Mouse (Mus musculus): ENCODE data around the gene Magi1.

The Magi1 gene

DNA sequence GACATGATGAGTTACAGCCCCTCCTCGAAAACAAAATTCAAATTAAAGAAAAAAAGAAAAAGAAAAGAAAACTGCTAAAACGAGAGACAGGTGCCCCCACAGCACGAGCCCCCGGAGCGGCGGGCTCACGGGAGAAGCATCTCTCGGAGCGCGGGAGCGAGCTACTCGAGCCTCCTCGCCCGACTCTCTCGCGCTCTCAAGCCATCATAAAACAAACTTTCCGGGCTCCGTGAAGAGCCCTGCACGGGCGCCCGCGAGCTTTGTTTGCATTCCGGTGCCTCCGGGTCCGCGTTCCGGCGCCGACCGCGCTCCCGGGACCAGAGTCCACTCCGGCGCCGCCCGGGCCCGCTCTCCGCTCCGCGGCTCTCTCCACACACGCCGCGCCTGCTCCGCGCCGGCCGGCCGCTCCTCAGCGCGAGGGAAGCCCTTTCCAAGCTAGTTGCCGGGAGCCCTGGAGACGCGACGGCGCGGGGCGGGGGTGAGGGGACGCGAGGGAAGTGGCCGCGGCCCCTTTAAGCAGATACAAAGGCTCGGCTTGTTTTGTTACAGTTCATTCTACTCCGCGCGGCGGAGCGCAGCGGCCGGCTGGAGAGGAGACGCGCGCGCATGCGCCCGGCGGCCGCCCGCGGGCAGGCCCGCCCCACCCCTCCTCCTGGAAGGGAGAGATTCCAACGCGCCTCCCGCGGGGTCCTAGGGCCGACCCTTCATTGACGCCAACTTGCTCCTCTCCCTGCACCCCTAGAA, at the start of gene Magi1:
Magi1 (minus strand) TSS at position 600 of the 744 bp plus-strand sequence.
- peak; percentile 93 to 94 for DNase-seq (ENCODE audit: low spot score in 2 of 2)

DNA sequence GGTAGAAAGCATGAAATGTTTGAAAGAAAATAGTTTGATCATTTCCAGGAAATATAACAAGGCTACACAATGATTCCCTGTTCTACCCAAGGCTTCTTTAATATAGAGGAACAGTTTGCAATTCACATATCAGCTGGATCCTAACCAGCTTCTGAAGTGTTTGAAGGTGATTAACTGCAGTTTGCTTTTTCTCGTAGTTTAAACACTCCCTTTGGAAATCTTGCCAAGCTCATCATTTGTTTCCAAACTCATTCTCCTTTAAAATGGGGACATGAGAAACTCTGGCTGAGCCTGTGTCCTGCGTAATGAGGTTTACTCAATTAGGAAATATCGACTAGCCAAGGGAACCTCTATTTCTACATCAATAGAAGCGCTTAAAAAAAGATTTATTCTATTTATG, 43.4 kb upstream of the Magi1 start:
- DNase-seq (ENCODE audit: low spot score in 2 of 2): no peak

DNA sequence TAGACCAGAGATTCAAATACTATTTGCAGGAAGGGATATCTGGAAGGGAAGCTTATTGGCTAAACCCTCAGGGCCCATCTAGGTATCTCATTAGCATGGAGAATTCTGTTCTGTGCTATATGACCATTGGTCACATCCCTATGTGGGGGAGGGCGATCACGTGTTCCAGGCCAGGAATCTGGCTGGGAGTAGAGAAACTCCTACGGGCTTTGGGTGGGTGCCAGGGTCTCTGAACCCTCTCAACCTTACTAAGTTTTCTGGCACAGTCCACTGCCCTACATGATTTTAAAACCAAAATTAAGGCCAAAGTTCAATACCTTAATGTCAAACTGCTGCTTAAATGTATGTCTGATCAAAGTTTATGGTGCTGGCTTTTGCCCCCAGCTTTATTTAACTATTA, 33.2 kb upstream of the Magi1 start:
- DNase-seq (ENCODE audit: low spot score in 2 of 2): no peak

DNA sequence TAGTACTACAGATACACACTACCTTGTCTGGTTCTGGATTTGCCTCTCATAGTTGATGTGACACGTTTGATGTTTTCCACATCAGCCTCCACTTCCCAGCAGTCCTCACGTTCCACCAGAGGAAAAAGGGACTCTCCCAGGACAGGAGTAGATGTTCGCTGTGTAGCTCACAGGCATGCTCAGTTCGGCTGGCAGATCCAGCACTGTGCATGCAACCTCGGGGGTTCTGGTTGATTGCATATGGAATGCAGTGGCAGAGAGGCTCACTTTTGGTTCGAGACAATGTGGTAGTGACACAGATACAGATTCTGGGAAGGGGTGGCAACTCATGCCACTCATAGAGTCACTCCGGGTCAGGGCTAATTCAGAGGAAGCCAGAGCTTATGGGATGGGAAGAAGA, 28.6 kb upstream of the Magi1 start:
- DNase-seq (ENCODE audit: low spot score in 2 of 2): no peak

DNA sequence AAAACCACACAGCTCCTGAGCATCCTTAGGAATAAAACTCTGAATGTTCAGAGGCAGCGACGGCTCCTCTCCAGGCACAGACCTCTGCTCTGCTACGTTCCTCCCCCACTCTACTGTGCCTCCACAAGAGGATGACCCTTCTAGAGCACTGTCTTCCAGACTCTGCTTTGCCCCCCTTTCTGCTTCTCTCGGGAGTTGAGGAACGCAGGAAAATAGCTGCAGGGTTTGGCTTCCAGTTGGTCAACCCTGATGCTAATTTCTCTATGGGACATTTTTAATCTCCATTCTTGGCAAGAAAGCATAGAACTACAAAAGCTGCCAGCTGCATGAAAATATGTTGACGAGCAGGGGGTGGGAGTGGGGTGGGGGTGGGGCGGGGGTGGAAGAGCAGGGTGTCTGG, 24.8 kb upstream of the Magi1 start:
- no peak for DNase-seq (ENCODE audit: low spot score in 2 of 2)

DNA sequence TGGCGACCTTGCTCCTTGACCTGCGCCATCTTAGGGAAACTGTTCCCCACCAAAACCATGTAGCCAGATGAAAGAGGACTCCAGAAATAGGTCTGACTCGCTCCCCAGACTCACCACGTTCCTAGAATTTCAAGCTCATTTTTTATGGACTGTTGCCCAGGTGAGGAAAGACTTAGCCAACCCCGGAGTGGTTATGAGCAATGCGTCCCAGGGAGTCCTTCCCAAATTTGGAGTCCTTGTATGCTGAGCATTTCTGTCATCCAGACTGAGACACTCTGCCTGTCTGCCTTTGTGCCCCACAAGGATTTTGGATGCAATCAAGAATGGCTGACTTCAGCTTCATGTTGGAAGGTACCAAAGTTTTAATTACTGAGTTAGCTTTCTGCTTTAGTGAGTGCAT, 19.8 kb upstream of the Magi1 start:
- no peak for DNase-seq (ENCODE audit: low spot score in 2 of 2)

DNA sequence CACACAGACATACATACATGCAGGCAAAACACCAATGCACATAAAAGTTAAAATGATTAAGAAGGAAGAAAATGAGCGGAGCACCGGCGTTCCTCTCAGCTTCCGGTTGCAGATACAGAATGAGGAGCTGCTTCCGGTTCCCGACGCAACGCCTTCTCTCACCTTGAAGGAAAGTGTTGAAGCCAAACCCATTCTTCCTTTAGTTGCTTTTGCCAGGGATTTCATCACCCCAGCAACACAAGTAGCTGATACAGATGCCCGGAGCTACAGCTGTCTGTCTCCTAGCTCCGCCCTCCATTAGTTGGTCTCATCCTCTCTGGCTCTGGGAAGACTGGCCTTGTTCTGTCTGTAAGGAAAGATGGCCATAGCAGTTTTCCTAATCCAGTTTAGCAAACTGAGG, 18.1 kb upstream of the Magi1 start:
- DNase-seq (ENCODE audit: low spot score in 2 of 2): no peak

DNA sequence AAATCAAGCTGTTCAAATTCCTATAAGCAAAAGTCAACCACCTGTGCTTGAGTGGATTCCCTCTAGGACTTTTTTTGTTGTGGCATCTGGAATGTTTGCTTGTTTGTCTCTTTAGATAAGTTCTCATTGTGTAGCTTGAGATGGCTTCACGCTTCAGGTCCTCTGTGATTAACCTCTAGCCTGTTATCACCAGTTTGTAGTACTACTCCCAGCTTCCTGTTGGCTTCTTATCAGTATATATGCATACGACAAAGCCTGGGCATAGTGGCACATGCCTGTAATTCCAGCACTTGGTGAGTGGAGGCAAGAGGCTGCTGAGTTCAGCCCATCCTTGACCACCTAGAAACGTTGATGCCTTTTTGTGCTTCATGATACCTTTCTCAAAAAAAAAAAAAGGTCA, 16.8 kb upstream of the Magi1 start:
- DNase-seq (ENCODE audit: low spot score in 2 of 2): no peak

DNA sequence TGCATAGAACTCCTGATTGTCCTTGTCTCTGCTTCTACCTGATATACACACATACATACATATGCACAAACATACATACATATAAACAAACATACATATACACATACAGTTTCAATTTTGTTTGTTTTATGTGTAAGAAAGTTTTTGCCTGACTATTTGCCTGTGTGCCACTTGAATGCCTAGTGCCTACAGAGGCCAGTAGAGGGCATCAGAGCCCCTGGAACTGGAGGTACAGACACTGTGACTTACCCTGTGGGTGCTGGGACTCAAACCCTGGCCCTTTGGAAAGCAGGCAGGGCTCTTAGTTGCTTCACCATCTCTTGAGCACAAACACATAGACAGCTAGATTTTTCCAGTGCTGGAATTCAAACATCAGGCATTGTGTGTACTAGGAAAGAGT, 3.7 kb upstream of the Magi1 start:
- DNase-seq (ENCODE audit: low spot score in 2 of 2): no peak

DNA sequence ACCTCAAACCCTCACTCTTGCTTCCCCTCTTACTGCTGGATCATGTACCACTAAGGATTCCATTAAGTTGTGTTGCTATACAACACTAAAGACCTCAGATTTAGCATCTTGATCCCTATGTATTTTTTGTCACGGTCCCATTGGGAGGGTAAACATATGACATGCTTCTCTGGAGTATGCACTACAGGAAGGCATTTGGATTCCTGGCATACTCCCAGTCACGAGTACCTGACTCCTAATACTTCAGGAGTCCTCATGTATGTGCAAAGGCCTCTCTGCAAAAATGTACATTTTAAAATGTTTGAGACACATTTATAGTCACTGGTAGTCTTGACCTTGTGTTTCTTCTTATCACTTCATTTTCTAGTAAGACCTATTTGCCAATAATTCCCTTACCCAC, 2.8 kb upstream of the Magi1 start:
- no peak for DNase-seq (ENCODE audit: low spot score in 2 of 2)

DNA sequence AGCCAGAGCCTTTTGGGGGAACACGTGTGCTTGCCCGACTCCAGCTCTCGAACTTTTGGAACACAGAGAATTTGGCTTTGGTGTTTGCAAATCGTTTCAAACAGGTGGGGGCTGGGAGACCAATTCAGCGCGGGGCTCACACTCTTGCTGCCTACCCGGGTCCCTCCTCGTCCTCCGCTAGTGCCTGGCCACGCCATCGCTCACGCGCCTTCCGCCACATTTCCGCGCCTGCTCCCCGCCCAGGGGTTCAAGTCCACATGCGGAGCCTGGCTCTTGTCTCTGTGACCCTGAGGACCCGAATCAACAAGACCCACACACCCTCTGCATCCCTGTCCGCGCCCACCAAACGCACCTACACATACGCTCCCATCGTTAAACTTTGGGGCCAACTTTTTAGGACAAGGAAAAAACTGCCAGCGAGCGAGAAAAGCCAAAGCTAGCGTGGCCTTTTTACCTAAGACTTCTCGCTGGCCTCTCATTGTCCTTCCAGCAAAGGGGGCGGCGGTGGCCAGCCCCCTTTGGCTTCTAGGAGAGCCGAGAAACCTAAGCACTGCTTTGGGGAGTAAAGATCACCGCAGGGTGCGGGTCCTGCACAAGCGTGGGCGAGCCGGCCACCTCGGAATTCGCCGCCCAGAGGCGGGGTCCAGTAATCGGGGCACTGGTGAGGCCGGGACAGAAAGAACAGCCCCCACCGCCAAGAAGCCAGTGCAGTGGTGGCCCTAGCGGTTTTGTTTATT, 540 bp upstream of the Magi1 start:
- DNase-seq (ENCODE audit: low spot score in 2 of 2): peak; percentile 25 to 63

DNA sequence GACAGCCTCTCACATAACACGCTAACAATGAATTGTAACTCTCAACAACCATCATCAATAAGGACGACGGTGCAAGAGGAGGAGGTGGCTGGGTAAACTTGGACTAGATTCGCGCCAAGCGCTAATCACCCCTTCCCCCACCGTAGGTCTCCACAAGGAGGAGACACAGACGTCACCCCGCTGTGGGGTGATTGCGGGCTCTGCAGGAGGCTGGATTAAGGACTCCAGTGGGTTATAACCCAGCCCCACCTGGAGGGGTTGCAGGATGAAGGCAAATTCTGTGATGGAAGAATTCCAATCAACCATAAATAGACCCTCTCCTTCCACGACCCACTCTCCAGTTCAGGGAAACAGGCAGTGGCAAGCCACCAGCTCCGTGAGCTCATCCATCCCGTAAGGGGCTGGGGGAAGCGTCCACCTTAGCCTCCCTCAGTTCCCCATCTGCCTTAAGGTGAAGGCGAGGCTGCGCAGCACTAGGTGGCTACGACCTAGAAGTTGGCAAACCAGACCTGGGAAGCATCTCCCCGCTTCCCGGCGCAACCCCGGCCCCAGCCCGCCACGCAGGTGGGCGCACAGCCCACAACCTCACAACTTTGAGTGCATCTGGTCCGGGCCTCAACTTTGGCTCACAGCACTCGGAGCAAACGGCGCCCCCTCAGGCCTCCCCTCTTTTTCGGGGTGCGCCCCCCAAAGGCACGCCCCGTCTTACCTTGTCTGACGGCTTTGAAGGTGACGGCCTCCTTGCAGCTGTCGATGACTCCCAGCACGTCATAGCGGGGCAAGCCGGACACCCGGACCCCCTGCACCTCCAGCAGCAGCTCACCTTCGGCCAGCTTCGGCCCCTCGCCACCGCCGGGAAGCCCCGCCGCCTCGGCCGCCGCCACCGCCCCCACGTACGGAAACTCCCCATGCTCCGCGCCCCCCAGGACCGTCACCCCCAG, 1.1 kb downstream of the Magi1 start:
- DNase-seq (ENCODE audit: low spot score in 2 of 2): peak in 1 of 2 experiments; percentile 35

DNA sequence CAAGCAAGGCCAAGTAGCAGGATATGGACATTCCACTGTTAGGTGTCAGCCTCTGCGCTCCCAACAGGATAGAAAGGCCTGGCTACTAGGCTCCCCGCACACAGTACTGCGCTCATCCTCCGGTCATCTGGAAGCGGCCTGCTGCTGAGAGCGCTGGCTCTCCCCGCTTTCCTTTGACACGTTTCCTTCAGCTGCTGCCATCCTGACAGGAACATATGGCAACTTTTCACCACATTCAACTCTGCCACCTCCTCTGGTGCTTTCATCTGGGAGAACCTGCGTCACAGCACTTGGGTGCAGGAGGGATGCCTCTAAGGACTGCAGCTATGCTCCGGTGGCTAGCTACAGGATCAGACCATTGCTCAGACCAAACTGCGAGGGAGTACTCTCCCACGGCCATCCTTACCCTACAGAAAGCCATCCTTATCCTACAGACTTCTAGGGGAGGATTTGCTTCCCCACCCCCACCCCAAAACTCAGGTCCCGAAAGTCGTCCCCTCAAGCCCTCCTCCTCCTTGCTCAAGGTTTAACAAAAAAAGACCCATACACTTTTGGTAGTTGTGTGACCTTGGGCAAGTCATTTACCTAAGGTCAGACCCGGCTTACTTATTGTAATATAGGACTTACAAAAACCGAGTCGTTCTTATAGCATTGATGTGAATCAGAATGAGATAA, 2.0 kb downstream of the Magi1 start:
- no peak for DNase-seq (ENCODE audit: low spot score in 2 of 2)

DNA sequence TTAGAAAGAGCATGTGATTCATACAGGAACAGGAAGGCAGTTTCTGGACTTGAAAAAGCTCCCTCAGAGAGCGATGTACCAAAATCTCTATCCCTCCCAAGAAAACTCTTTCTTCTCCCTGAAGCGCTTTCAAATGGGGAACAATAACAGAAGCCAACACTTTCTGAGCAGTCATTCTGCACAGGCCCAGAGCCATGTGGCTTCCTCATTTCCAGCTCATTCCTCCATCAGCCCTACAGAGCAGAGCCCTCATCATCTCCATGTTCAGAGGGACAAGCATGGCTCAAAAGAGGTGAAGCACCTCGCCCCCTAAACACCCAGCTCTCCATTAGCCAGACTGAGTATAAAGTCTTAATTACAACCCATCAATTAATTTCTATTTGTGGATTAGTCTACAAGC, 9.8 kb downstream of the Magi1 start:
- no peak for DNase-seq (ENCODE audit: low spot score in 2 of 2)

DNA sequence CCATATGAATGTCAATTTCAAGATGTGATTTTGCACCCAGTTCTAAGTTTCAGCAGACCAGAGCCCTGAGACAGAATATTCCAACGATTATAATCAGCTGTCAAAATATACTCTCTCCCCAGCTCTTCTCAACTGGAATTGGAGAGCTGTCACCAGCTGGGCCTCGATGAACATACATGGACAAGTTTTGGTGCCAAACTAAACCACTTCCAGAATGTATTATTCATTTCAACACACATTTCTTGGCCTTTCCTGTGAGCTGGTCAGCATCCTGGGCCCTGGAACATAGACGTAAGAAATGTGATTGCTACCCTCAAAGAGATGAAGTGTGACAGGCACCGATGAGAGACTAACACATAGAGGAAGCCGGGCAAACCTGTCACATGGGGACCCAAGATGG, 13.7 kb downstream of the Magi1 start:
- DNase-seq (ENCODE audit: low spot score in 2 of 2): no peak

DNA sequence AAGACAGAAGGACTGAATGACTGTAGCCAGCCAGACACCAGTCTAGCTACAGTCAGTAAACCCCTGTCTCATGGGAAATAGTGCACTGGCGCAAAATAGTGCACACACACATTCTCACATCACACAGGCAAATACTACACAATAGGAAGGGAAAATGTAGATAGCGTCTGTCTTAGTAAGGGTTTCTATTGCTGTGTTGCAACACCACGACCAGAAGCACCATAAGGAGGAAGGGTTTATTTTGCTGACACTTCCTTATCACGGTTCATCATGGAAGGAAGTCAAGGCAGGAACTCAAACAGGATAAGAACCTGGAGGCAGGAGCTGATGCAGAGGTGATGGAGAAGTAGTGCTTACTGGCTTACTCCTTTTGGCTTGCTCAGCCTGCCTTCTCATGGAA, 14.5 kb downstream of the Magi1 start:
- no peak for DNase-seq (ENCODE audit: low spot score in 2 of 2)

DNA sequence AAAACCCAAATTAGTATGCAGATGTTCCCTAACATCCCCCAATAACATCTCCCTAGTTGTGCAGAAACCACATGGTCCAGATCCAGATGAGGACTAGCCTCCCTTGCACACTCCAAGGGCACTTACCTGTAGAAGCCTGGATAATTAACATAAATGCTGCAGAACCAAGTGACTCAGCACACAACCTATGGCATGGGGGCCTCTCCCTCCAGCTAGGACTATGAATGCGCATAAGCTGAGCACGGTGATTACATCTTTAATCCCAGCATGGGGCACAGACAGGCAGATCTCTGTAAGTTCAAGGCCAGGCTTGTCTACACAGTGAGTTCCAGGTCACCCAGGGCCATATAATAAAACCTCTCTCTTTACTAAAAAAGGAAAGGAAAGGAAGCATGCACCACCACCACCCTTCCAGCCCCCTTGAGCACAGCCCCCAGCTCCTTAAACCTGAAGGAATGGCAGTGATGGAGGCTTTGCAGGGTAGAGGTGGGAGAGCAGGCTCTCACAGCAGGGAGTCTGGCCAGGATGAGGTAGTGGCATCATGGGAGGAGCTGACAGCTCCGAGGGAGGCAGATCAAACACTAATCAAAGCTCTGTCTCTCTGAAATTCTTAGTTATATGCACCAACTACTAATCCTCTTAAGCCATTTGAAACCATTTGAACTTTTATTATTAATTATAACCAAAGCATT, 18.3 kb downstream of the Magi1 start:
- DNase-seq (ENCODE audit: low spot score in 2 of 2): no peak

DNA sequence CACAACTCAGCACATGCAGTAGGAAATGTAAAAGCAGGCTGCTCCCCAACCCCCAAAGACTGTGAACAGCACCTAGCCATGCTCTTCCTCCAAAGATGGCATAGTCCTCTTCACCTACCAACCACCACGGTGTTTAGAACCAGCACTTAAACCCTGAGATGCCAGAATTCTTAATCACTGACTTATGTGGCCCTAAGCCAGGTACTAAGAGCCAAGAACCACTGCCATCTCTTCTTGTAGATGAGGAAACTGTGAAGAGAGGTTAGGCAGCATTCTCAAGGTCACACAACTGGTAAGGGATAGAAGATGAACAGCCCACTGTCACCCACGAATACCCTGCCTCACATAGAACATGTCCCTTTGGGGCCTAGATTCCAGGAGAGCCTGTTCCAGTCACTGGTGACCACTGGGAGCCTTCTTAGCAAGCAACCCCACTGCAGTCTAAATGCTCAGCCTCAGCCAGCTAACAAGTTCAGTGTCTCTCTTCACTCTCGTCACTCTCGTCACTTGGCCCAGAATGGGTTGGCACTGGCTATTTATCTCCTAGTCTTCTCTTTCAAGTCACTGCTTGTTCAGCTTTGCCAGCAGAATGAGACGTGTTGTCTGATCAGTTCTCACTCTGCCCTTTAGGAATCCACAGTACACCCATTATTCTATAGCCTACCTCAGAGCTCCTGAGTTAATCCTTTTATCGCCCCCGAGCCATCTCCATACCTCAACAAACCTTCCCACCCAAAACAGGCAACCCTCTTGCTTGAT, 19.4 kb downstream of the Magi1 start:
- no peak for DNase-seq (ENCODE audit: low spot score in 2 of 2)

DNA sequence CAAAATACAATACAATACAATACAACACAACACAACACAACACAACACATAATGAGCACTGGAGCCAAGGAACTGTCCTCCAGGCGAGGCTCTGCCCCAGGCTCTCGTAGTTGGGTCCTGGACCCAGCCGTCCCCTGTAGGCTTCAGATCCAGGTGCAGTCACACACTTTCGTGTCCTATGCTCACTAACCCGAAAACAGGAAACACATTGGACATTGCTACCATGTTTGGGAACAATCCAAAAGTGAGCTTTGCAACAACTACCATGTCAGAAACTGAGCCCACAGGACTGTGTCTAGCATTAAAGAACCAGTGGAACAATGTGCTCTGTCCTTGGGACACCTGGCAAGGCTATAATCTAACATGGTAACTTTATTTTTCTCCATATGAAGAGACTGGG, 22.9 kb downstream of the Magi1 start:
- no peak for DNase-seq (ENCODE audit: low spot score in 2 of 2)

DNA sequence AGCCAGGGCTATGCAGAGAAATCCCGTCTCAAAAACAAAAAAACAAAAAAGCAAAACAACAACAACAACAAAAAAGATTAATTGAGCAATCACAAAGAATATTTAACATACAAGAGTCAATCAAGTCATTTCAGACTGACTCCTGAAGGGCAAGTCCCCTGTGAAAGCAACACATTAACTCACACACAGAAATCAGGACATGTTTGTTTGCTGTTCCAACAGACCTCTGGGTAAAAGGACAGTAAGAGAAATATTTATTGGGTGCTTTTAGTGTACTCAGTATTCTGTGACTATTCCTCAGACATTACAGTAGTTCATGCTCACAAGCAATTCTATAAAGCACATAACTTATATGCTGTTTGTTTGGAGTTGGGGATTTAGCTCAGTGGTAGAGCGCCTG, 23.7 kb downstream of the Magi1 start:
- DNase-seq (ENCODE audit: low spot score in 2 of 2): no peak

DNA sequence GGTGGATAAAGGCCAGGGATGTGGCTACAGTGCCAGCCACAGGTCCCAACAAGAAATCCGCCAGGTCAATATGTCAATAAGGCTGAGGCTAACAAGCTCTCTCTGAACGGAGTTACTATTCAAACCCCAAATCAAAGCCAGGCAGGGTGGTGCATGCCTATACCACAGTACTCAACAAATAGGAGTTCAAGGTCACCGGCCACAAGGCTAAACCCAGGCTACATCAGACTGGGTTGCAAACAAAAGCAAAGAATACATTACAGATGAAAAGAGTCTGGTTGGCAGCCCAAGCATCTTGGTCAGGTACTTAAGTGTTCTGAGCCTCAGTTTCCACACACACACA, 25.9 kb downstream of the Magi1 start:
- DNase-seq (ENCODE audit: low spot score in 2 of 2): no peak

All from urinary bladder, postnatal 4 days (tissue).